Mouse (Mus musculus): ENCODE data around the gene Fam222a. TPM values are rescaled to one million over a fixed set of nuclear protein-coding genes. Genes with fewer than 3 reads are reported as not detected.

Gene Fam222a
- polyA plus RNA-seq, 1 experiment, result 22.5 TPM

DNA sequence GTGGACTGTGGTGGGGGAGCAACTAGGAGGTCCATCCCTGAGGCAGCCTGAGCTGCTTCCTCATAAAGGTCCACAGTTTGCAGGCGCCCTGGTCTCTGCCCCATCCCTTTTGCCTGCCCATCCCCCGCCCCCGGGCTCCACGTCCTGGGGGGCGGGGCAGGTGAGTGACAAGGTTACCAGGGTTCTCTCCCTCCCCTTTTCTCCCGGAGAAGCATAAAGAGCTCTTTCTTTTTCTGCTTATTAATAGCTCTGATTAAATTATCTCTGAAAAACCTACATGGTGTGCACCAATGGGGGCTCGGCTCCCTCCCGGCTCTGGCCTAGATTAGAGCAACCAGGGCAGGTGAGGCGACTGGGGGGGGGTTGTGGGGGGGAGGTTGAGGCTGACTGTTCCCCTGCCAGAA lies 7.3 kb upstream of the Fam222a start:
- TF ChIP-seq POLR2A (IDR thresholded peaks at IDR 0.05; ENCODE audit: control insufficient read depth, low read depth, low read length) (no peak), CTCF (IDR thresholded peaks at IDR 0.05; ENCODE audit: control insufficient read depth, insufficient read depth, insufficient replicate concordance, low read depth, low read length) (no peak)
- Histone ChIP-seq H3K4me3 (ENCODE audit: control insufficient read depth, low read depth, low read length) (no peak overlapping the region), H3K27ac (ENCODE audit: control insufficient read depth, insufficient read depth, low read depth, low read length) (no peak overlapping the region), H3K4me1 (ENCODE audit: control insufficient read depth, insufficient read depth, low read length) (peaks cover 8% of the 10 kb centered on the region), H3K36me3 (ENCODE audit: control insufficient read depth, insufficient read depth, low read length) (no peaks in the 10 kb centered on the region), H3K27me3 (ENCODE audit: control insufficient read depth, insufficient read depth, low read length) (no peaks in the 10 kb centered on the region)

DNA sequence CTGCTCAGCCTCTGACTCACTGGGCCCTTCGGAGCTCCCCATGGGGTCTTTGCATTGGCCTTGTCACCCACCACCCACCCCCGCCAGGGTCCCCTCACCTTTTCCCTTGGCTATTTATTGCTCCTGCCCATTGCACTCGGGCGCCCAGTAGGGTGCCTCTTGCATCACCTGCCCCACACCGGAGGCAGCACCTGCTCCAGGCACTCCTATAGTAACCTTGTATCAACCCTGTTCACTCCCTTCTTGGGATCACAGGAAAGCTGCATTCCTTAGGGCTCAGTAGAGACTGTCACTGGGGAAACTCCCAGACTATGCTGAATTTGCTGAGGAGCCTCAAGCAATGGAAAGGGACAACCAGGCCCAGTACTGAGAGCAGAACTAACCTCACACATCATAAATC lies 6.9 kb upstream of the Fam222a start:
- no peaks in the 10 kb centered on the region for H3K36me3 ChIP-seq (ENCODE audit: control insufficient read depth, insufficient read depth, low read length)
- peaks cover 12% of the 10 kb centered on the region for H3K4me1 ChIP-seq (ENCODE audit: control insufficient read depth, insufficient read depth, low read length)
- no peak overlapping the region for H3K4me3 ChIP-seq (ENCODE audit: control insufficient read depth, low read depth, low read length)
- TF ChIP-seq POLR2A (IDR thresholded peaks at IDR 0.05; ENCODE audit: control insufficient read depth, low read depth, low read length) (no peak), CTCF (IDR thresholded peaks at IDR 0.05; ENCODE audit: control insufficient read depth, insufficient read depth, insufficient replicate concordance, low read depth, low read length) (no peak)
- H3K27me3 ChIP-seq (ENCODE audit: control insufficient read depth, insufficient read depth, low read length), result no peaks in the 10 kb centered on the region
- H3K27ac ChIP-seq (ENCODE audit: control insufficient read depth, insufficient read depth, low read depth, low read length), result no peak overlapping the region

DNA sequence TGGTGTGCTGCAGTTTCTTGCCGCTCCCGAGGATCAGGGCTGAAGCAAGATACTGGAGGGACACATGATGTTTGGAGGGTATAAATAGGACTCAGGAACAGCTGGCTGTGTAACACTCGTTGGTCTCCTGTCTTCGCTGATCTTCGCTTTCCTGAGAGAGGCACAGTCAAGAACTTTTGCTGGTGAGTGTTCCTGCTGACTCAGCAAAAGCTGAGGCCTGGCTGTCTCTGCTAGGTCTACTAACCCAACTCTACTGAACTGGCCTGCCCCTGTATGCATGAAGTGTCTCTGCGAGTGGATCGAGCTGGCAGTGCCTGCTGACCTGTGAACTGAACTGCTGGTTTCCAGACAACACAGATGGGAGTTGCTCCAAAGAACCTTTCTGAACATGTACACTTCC lies 3.8 kb upstream of the Fam222a start:
- TF ChIP-seq CTCF (IDR thresholded peaks at IDR 0.05; ENCODE audit: control insufficient read depth, insufficient read depth, insufficient replicate concordance, low read depth, low read length) (no peak), POLR2A (IDR thresholded peaks at IDR 0.05; ENCODE audit: control insufficient read depth, low read depth, low read length) (no peak)
- no peaks in the 10 kb centered on the region for H3K27me3 ChIP-seq (ENCODE audit: control insufficient read depth, insufficient read depth, low read length)
- H3K36me3 ChIP-seq (ENCODE audit: control insufficient read depth, insufficient read depth, low read length), result no peaks in the 10 kb centered on the region
- H3K4me3 ChIP-seq (ENCODE audit: control insufficient read depth, low read depth, low read length), result no peak overlapping the region
- peaks cover 23% of the 10 kb centered on the region for H3K4me1 ChIP-seq (ENCODE audit: control insufficient read depth, insufficient read depth, low read length)
- H3K27ac ChIP-seq (ENCODE audit: control insufficient read depth, insufficient read depth, low read depth, low read length), result no peak overlapping the region

DNA sequence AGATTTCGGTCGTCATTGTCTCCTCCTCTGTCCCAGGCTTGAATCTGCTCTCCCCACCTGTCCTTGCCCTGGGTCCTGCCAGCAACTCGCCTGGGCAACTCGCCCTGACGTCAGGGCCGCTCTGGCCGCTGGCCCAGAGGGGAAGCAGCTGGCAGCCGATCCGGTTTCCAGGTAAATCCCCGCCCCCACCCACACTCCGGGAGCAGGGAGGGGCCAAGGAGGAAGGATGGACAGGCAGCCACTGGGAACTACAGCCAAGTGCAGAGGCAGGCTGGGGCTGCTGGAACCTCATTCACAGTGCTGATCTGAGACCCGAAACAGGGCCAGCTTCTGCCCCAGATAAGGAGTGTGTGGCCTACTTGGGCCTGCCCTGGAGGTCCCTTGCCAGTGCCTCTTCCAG lies 2.5 kb upstream of the Fam222a start:
- Histone ChIP-seq H3K27ac (ENCODE audit: control insufficient read depth, insufficient read depth, low read depth, low read length) (no peak overlapping the region), H3K36me3 (ENCODE audit: control insufficient read depth, insufficient read depth, low read length) (no peaks in the 10 kb centered on the region), H3K4me3 (ENCODE audit: control insufficient read depth, low read depth, low read length) (no peak overlapping the region), H3K27me3 (ENCODE audit: control insufficient read depth, insufficient read depth, low read length) (no peaks in the 10 kb centered on the region), H3K4me1 (ENCODE audit: control insufficient read depth, insufficient read depth, low read length) (peaks cover 23% of the 10 kb centered on the region)
- TF ChIP-seq POLR2A (IDR thresholded peaks at IDR 0.05; ENCODE audit: control insufficient read depth, low read depth, low read length) (no peak), CTCF (IDR thresholded peaks at IDR 0.05; ENCODE audit: control insufficient read depth, insufficient read depth, insufficient replicate concordance, low read depth, low read length) (no peak)

DNA sequence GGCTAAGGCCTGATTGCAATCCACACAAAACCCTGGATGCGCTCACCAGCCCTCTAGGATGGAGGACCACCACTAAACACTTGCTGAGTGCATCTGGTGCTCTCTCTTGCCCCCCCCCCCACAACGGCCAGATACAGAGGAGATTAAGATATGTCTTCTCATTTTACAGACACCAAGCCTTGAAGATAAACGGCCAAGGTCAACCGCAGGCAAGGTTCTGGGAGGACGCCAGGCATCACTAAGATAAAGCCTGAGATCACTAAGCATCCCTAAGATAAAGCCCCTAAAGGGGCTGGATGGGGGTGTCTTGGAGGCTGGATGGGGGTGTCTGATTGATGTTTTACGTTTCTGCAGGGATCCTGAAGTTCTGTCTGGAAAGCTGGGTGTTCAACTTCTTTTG lies 2.1 kb upstream of the Fam222a start:
- peaks cover 21% of the 10 kb centered on the region for H3K4me1 ChIP-seq (ENCODE audit: control insufficient read depth, insufficient read depth, low read length)
- no peak for TF ChIP-seq CTCF (IDR thresholded peaks at IDR 0.05; ENCODE audit: control insufficient read depth, insufficient read depth, insufficient replicate concordance, low read depth, low read length)
- H3K4me3 ChIP-seq (ENCODE audit: control insufficient read depth, low read depth, low read length), result no peak overlapping the region
- H3K27ac ChIP-seq (ENCODE audit: control insufficient read depth, insufficient read depth, low read depth, low read length), result no peak overlapping the region
- no peaks in the 10 kb centered on the region for H3K36me3 ChIP-seq (ENCODE audit: control insufficient read depth, insufficient read depth, low read length)
- H3K27me3 ChIP-seq (ENCODE audit: control insufficient read depth, insufficient read depth, low read length), result no peaks in the 10 kb centered on the region

DNA sequence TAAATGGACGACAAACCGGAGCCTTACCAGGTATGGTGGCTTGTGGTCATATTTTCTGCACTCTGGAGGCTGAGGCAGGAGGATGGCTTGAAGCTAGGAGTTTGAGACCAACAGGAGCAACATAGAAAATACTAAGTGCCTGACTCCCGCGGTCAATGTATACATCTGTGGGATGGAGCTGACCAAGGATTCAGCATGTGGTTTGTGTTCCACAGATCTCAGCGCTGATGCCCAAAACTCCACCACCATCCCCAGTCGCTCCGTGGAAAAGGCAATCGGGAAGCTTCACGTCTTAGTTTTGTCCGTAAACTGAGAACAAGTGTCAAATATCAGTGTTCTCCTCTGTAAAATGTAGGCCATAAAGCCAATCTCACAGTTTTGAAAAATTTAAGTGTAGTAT lies 1.4 kb upstream of the Fam222a start:
- Histone ChIP-seq H3K4me1 (ENCODE audit: control insufficient read depth, insufficient read depth, low read length) (peaks cover 26% of the 10 kb centered on the region), H3K4me3 (ENCODE audit: control insufficient read depth, low read depth, low read length) (peak overlapping the region; percentile 93), H3K27ac (ENCODE audit: control insufficient read depth, insufficient read depth, low read depth, low read length) (no peak overlapping the region), H3K27me3 (ENCODE audit: control insufficient read depth, insufficient read depth, low read length) (no peaks in the 10 kb centered on the region; the same call in 1 of the 2 replicates), H3K36me3 (ENCODE audit: control insufficient read depth, insufficient read depth, low read length) (no peaks in the 10 kb centered on the region)
- TF ChIP-seq CTCF (IDR thresholded peaks at IDR 0.05; ENCODE audit: control insufficient read depth, insufficient read depth, insufficient replicate concordance, low read depth, low read length), result no peak

DNA sequence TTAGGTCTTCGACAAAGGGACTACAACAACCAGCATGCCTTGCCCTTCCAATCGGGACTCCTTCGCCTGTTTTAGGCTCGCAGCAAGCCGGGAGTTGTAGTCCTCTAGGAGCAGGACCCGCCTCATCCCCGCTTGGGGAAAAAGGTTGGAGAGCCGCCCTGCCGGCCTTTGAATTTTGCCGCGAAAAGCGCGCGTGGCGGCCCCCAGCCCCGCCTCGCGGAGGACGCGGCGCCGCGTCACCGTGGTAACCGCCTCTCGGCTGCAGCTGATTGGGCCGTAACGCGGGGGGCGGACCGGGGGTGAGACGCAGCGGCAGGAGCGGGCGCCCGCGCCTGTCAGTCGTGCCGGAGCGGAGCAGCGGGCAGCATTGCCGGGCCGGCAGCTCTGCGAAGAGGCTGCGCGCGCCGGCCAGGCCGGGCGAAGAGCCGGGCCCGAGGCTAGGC lies 720 bp upstream of the Fam222a start:
- Histone ChIP-seq H3K36me3 (ENCODE audit: control insufficient read depth, insufficient read depth, low read length) (no peaks in the 10 kb centered on the region), H3K27ac (ENCODE audit: control insufficient read depth, insufficient read depth, low read depth, low read length) (no peak overlapping the region), H3K4me3 (ENCODE audit: control insufficient read depth, low read depth, low read length) (peak overlapping the region; percentile 93), H3K4me1 (ENCODE audit: control insufficient read depth, insufficient read depth, low read length) (peaks cover 26% of the 10 kb centered on the region), H3K27me3 (ENCODE audit: control insufficient read depth, insufficient read depth, low read length) (no peaks in the 10 kb centered on the region; the same call in 1 of the 2 replicates)
- TF ChIP-seq POLR2A (IDR thresholded peaks at IDR 0.05; ENCODE audit: control insufficient read depth, low read depth, low read length), result peak; percentile 77
- TF ChIP-seq CTCF (IDR thresholded peaks at IDR 0.05; ENCODE audit: control insufficient read depth, insufficient read depth, insufficient replicate concordance, low read depth, low read length), result no peak

DNA sequence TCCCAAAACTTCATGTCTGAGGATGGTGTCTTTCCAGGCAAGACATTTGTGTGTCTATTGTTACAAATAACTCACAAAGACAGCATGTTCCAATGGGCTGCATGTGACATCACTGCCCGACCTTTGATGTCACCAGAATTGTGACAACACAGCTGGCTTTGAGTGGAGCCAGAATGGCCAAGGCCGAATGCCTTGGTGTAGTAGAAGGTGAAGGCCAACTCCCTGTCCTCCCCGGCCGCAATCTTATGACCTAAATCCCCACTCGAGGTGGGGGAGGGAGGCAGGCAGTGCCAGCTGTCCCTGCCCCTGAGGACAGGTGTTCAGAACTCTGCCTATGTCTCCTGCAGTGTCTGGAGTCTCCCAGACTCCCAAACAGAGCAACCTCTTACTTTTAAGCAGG lies 1.0 kb downstream of the Fam222a start:
- Histone ChIP-seq H3K4me3 (ENCODE audit: control insufficient read depth, low read depth, low read length) (peak overlapping the region; percentile 93), H3K4me1 (ENCODE audit: control insufficient read depth, insufficient read depth, low read length) (peaks cover 26% of the 10 kb centered on the region), H3K27ac (ENCODE audit: control insufficient read depth, insufficient read depth, low read depth, low read length) (peak overlapping the region; percentile 37; the same call in 1 of the 2 replicates), H3K27me3 (ENCODE audit: control insufficient read depth, insufficient read depth, low read length) (no peaks in the 10 kb centered on the region; the same call in 1 of the 2 replicates), H3K36me3 (ENCODE audit: control insufficient read depth, insufficient read depth, low read length) (no peaks in the 10 kb centered on the region)
- no peak for TF ChIP-seq POLR2A (IDR thresholded peaks at IDR 0.05; ENCODE audit: control insufficient read depth, low read depth, low read length)
- no peak for TF ChIP-seq CTCF (IDR thresholded peaks at IDR 0.05; ENCODE audit: control insufficient read depth, insufficient read depth, insufficient replicate concordance, low read depth, low read length)

Measured in testis, adult 2 months (tissue).